Mouse (Mus musculus): ENCODE results near the gene Tchp. TPM values are rescaled to one million over a fixed set of nuclear protein-coding genes. Genes with fewer than 3 reads are reported as not detected.

The Tchp gene
- polyA plus RNA-seq, 1 experiment from 2014 or later: 19.8 TPM

GRCm38 (mm10) chr5:114721969-114722368, 14.4 kb downstream of the Tchp start:
- 90% methylated on average over 10 of the region's 10 CpGs for WGBS
- peaks cover 87% of the 10 kb centered on the region for H3K36me3 ChIP-seq

DNA sequence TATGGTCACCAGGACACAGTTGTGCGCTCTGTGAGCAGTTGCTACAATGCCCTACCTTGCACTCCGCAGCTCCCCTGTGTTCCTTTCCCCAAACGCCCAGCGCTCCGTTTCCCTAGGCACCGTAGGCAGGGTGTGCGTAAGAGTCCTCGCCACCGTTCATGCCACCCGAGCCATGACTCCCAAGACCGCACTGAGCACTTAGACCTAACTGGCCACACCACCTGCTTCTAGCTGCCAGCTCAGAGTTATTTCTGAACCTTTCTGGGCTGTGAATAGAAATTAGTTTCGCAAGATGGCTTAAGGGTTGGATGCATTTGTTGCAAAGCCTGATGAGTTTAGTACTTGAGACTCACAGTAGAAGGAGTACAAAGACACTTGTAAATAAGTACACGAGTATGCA, 15.3 kb downstream of the Tchp start:
- Histone ChIP-seq H3K4me3 (no peak overlapping the region), H3K9ac (no peak overlapping the region), H3K9me3 (no peaks in the 10 kb centered on the region), H3K36me3 (peaks cover 85% of the 10 kb centered on the region), H3K27ac (no peak overlapping the region; the same call in 1 of the 2 replicates), H3K27me3 (no peaks in the 10 kb centered on the region), H3K4me1 (no peaks in the 10 kb centered on the region), H3K4me2 (no peak overlapping the region)
- no peak for ATAC-seq (ENCODE audit: insufficient number of reproducible peaks, insufficient read depth, low FRiP score, low TSS enrichment, low read depth)
- 94% methylated on average over 13 of the region's 13 CpGs for WGBS

More at GRCm38 (mm10) chr5:114721969-114722368, 14.4 kb downstream of the Tchp start:
- no peaks in the 10 kb centered on the region for H3K27me3 ChIP-seq
- H3K9ac ChIP-seq: no peak overlapping the region
- no peak overlapping the region for H3K4me2 ChIP-seq
- H3K4me3 ChIP-seq: no peak overlapping the region
- H3K27ac ChIP-seq: no peak overlapping the region
- H3K9me3 ChIP-seq: no peaks in the 10 kb centered on the region
- ATAC-seq (ENCODE audit: insufficient number of reproducible peaks, insufficient read depth, low FRiP score, low TSS enrichment, low read depth): no peak
- H3K4me1 ChIP-seq: no peaks in the 10 kb centered on the region

DNA sequence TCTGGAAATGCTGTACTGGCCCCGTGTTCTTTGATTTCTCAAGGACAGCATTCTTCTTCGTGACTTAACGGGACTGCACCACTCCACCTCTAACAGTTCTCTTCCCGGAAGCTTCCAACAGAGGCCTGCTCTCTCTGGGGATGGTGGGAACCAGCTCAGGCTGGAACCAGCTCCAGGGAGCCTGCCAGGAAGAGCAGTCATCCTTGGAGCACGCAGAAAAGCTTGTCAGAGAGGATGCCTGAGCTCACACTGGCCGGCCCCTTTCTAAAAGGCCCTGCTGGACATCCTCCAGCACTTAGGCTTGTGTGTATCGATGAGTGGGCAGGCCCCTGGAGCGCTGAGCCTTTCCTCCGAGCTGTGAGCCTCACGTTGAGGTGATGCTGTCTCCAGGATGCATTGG, 20.6 kb downstream of the Tchp start:
- peaks cover 82% of the 10 kb centered on the region for H3K36me3 ChIP-seq
- 84% methylated on average over 10 of the region's 10 CpGs for WGBS

GRCm38 (mm10) chr5:114730129-114730528, 22.6 kb downstream of the Tchp start:
- no peaks in the 10 kb centered on the region for H3K4me1 ChIP-seq
- H3K4me2 ChIP-seq: no peak overlapping the region
- no peaks in the 10 kb centered on the region for H3K9me3 ChIP-seq
- no peak overlapping the region for H3K27ac ChIP-seq
- no peaks in the 10 kb centered on the region for H3K27me3 ChIP-seq
- peaks cover 90% of the 10 kb centered on the region for H3K36me3 ChIP-seq
- H3K9ac ChIP-seq: no peak overlapping the region
- ATAC-seq (ENCODE audit: insufficient number of reproducible peaks, insufficient read depth, low FRiP score, low TSS enrichment, low read depth): no peak
- WGBS: 38% methylated on average over 10 of the region's 10 CpGs
- H3K4me3 ChIP-seq: no peak overlapping the region

More for the DNA sequence above, 20.6 kb downstream of the Tchp start:
- no peak for ATAC-seq (ENCODE audit: insufficient number of reproducible peaks, insufficient read depth, low FRiP score, low TSS enrichment, low read depth)
- no peaks in the 10 kb centered on the region for H3K9me3 ChIP-seq
- H3K27me3 ChIP-seq: no peaks in the 10 kb centered on the region
- no peak overlapping the region for H3K9ac ChIP-seq
- no peak overlapping the region for H3K4me3 ChIP-seq
- no peaks in the 10 kb centered on the region for H3K4me1 ChIP-seq
- H3K4me2 ChIP-seq: no peak overlapping the region
- no peak overlapping the region for H3K27ac ChIP-seq

GRCm38 (mm10) chr5:114731498-114731897, 23.9 kb downstream of the Tchp start:
- 69% methylated on average over 6 of the region's 6 CpGs for WGBS
- H3K9ac ChIP-seq: no peak overlapping the region
- ATAC-seq (ENCODE audit: insufficient number of reproducible peaks, insufficient read depth, low FRiP score, low TSS enrichment, low read depth): no peak
- no peak overlapping the region for H3K27ac ChIP-seq
- H3K36me3 ChIP-seq: peaks cover 90% of the 10 kb centered on the region
- H3K9me3 ChIP-seq: no peaks in the 10 kb centered on the region
- no peaks in the 10 kb centered on the region for H3K27me3 ChIP-seq
- no peak overlapping the region for H3K4me3 ChIP-seq
- H3K4me2 ChIP-seq: no peak overlapping the region
- no peaks in the 10 kb centered on the region for H3K4me1 ChIP-seq

- Histone ChIP-seq H3K4me2 (no peak overlapping the region), H3K27ac (no peak overlapping the region), H3K9ac (no peak overlapping the region), H3K4me3 (no peak overlapping the region), H3K9me3 (no peaks in the 10 kb centered on the region), H3K36me3 (peaks cover 93% of the 10 kb centered on the region), H3K4me1 (no peaks in the 10 kb centered on the region), H3K27me3 (no peaks in the 10 kb centered on the region)
- 82% methylated on average over 15 of the region's 15 CpGs for WGBS
- ATAC-seq (ENCODE audit: insufficient number of reproducible peaks, insufficient read depth, low FRiP score, low TSS enrichment, low read depth): no peak
Observed at GRCm38 (mm10) chr5:114731969-114732368, 24.4 kb downstream of the Tchp start.

GRCm38 (mm10) chr5:114733606-114734005, 26.0 kb downstream of the Tchp start:
- H3K4me3 ChIP-seq: no peak overlapping the region
- 94% methylated on average over 15 of the region's 15 CpGs for WGBS
- H3K27ac ChIP-seq: no peak overlapping the region
- H3K9ac ChIP-seq: no peak overlapping the region
- ATAC-seq (ENCODE audit: insufficient number of reproducible peaks, insufficient read depth, low FRiP score, low TSS enrichment, low read depth): 0 out of 2 replicates have a peak, but pooled peaks have one; percentile 6
- H3K27me3 ChIP-seq: no peaks in the 10 kb centered on the region
- no peak overlapping the region for H3K4me2 ChIP-seq
- H3K4me1 ChIP-seq: peaks cover under 1% of the 10 kb centered on the region; the same call in 1 of the 2 replicates
- H3K9me3 ChIP-seq: no peaks in the 10 kb centered on the region
- peaks cover 95% of the 10 kb centered on the region for H3K36me3 ChIP-seq

DNA sequence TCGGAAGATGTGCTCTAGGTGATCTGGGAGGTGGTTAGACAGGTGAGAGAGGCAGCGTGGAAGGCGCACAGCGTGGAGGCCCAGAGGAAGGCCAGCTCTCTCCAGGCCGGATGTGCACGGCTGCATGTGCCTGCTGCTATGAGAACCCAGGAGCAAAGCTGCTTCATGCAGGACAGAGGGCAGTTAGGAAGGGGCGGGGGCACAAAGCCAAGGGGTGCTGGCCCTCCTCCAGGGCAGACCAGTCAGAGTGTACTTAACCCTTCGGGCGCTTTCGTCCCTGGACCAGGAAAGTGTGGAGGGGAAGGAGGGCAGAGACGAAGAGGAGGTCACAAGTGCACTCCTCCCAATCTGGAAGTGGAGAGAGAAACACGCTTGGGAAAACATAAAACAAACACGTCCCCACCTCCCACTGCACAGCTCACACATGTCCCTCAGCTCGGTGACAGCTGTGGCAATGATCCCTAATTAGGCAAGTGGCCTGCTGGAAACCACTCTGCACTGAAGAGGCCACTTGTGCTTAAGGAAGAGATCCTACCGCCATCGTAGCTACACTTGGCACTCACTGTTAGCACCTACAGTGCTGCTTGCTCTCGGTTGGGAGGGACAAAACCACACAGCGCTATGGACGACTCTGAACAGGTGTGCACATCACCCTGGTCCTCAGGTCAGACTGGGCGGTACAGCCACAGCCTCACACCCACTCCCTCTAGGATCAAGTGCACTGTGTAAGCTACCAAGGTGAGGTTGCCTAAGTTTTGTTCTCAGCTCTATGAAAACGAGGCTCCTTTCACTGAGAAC, 29.7 kb downstream of the Tchp start:
- 85% methylated on average over 21 of the region's 21 CpGs for WGBS
- peaks cover 94% of the 10 kb centered on the region for H3K36me3 ChIP-seq

GRCm38 (mm10) chr5:114738707-114739241, 31.2 kb downstream of the Tchp start:
- Histone ChIP-seq H3K4me2 (no peak overlapping the region), H3K4me3 (no peak overlapping the region), H3K9ac (no peak overlapping the region), H3K36me3 (peaks cover 94% of the 10 kb centered on the region), H3K27me3 (no peaks in the 10 kb centered on the region), H3K9me3 (no peaks in the 10 kb centered on the region), H3K4me1 (peaks cover 4% of the 10 kb centered on the region; the same call in 1 of the 2 replicates), H3K27ac (no peak overlapping the region)
- no peak for ATAC-seq (ENCODE audit: insufficient number of reproducible peaks, insufficient read depth, low FRiP score, low TSS enrichment, low read depth)
- 82% methylated on average over 12 of the region's 12 CpGs for WGBS

More for the DNA sequence above, 29.7 kb downstream of the Tchp start:
- Histone ChIP-seq H3K4me3 (no peak overlapping the region), H3K27me3 (no peaks in the 10 kb centered on the region), H3K4me1 (peaks cover 4% of the 10 kb centered on the region; the same call in 1 of the 2 replicates), H3K4me2 (no peak overlapping the region), H3K27ac (no peak overlapping the region), H3K9me3 (no peaks in the 10 kb centered on the region), H3K9ac (no peak overlapping the region)
- ATAC-seq (ENCODE audit: insufficient number of reproducible peaks, insufficient read depth, low FRiP score, low TSS enrichment, low read depth): no peak

- Histone ChIP-seq H3K9ac (no peak overlapping the region), H3K27me3 (no peaks in the 10 kb centered on the region), H3K4me3 (no peak overlapping the region), H3K36me3 (peaks cover 94% of the 10 kb centered on the region), H3K9me3 (no peaks in the 10 kb centered on the region), H3K4me1 (peaks cover 4% of the 10 kb centered on the region; the same call in 1 of the 2 replicates), H3K4me2 (no peak overlapping the region), H3K27ac (no peak overlapping the region)
- 64% methylated on average over 4 of the region's 4 CpGs for WGBS
- no peak for ATAC-seq (ENCODE audit: insufficient number of reproducible peaks, insufficient read depth, low FRiP score, low TSS enrichment, low read depth)
Observed at GRCm38 (mm10) chr5:114740595-114740994, 33.0 kb downstream of the Tchp start.

GRCm38 (mm10) chr5:114742572-114742971, 35.0 kb downstream of the Tchp start:
- no peaks in the 10 kb centered on the region for H3K9me3 ChIP-seq
- ATAC-seq (ENCODE audit: insufficient number of reproducible peaks, insufficient read depth, low FRiP score, low TSS enrichment, low read depth): no peak
- H3K27me3 ChIP-seq: no peaks in the 10 kb centered on the region
- 93% methylated on average over 10 of the region's 10 CpGs for WGBS
- H3K4me2 ChIP-seq: no peak overlapping the region
- H3K9ac ChIP-seq: no peak overlapping the region
- H3K27ac ChIP-seq: no peak overlapping the region
- H3K4me1 ChIP-seq: peaks cover 4% of the 10 kb centered on the region; the same call in 1 of the 2 replicates
- peaks cover 87% of the 10 kb centered on the region for H3K36me3 ChIP-seq
- H3K4me3 ChIP-seq: no peak overlapping the region

Measured in embryonic facial prominence, embryonic 13.5 days (tissue).